Mouse (Mus musculus): ENCODE data around the gene Ubtd1. TPM values are rescaled to one million over a fixed set of nuclear protein-coding genes. Genes with fewer than 3 reads are reported as not detected.

Ubtd1 gene
- total RNA-seq (2021), result 10 to 100 TPM; 14.5 to 15.1 TPM
- long read RNA-seq, experiment 1, transcript Ubtd1-201 (3 exons, 1,529 nt), result major isoform, 15 of 21 reads
- long read RNA-seq, experiment 1, partial matches to known transcripts, result 0 of 21 reads
- long read RNA-seq, experiment 1, other reads (novel, unspliced or antisense), result 6 of 21 reads
- long read RNA-seq, experiment 2, transcript Ubtd1-201 (3 exons, 1,529 nt), result major isoform, 16 of 17 reads
- long read RNA-seq, experiment 2, partial matches to known transcripts, result 0 of 17 reads
- long read RNA-seq, experiment 2, other reads (novel, unspliced or antisense), result 1 of 17 reads

DNA sequence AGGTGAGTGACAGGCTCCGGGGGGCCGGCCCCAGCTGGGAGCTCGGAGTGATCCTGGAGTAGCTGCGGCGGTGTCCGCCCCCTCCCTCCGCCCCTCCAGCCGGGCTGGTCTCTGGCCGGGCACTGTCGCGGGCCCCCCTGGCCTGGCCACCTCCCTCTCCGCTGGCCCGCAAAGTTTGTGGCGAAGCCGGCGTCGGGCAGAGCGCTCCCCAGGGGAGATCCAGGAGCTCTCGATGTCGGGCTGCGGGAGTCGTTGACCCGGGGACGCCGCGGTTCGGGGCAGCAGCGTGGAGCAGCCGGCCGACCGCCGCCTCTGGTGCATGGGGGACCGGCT lies at the start of gene Ubtd1:
Gene Ubtd1 (plus strand): TSS at position 169 of the 333 bp plus-strand sequence.
- H3K4me3 ChIP-seq, result peak within 1 kb of the TSS; percentile 92
- no peak for DNase-seq
- intact Hi-C loops (cut with DNase I), result loop anchor here (2.0 to 5.0 kb wide), 2 partner anchors 45 to 49 kb away; partner anchors contain the start of genes Exosc1 and Zdhhc16
- H3K27ac ChIP-seq, result peak within 1 kb of the TSS; percentile 93
- TF ChIP-seq CTCF (IDR thresholded peaks at IDR 0.05), result no peak

DNA sequence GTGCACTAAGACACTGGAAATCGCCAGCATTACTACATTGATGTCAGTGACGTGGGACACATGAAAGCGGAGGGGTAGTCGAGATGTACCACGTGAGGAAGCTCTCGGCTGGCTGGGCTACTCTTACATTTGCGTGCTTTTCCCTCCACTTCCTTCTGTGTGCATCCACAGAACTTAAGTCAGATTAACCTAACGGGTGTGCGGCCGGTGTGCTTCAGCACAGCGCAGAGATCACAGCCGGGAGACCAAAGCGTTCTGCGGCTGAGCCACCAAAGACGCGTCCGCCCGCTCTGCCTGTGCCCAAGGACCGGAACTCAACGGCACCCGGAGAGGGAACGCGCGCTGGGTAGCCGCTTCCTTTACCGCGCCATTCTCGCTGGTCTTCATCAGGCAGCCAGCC lies 48.9 kb upstream of the Ubtd1 start:
- intact Hi-C loops (cut with DNase I), result loop anchor here (5.0 kb wide), 1 partner anchor 50 kb away; the partner anchor contains the start of genes Mms19 and Ubtd1
- no peak for TF ChIP-seq CTCF (IDR thresholded peaks at IDR 0.05)

DNA sequence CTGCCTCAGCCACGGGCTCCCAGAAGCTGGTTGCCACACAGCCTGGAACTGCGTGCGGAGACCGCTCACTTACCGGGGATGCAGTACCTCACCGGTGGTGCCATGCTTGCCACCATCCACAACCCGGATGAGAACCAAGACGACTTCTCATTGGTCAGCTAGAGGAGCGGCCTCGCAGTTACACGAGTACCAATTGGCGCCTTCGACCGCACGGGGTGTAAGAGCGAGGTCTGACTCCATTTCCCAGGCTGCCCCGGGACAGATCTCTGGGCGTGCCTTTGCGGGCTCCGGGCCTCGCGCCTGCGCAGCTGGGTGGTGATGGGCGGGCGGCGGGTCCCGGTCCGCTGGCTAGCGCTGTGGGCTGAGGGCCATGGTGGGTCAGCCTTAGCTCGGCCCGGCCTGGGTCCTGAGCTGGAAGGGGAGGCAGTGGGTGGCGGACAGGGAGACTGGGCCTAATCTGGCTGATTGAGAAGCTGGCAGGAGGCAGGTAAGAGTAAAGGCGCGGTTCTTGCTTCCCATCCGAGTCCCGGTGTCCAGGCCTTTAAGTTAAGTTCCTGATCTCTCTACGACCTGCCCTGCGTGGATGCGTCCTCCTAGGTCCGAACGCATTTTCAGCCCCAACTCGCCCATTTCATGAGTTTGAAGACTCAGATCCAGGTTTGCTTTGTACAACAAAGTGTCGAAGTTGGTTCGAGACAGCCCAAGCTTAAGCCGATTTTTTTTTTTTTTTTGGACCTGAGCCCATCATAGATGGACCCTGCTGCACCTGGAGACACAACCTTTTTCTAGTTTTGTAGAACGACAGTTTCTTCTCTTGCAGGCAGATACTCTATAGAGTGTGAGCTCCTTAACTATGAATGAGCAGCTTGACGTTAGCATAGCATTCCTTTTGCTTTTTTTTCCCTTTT lies 48.1 kb upstream of the Ubtd1 start, which contains the start of the genes Exosc1 and Zdhhc16:
Gene Exosc1 (minus strand): TSS at position 245 of the 908 bp plus-strand sequence.
Gene Zdhhc16 (plus strand): TSS at position 302 of the 908 bp plus-strand sequence.
- TF ChIP-seq CTCF (IDR thresholded peaks at IDR 0.05), result no peak
- Histone ChIP-seq H3K27ac (peak within 1 kb of the TSS; percentile 79), H3K4me3 (peak within 1 kb of the TSS; percentile 98)
- DNase-seq, result peak; percentile 99
- intact Hi-C loops (cut with DNase I), result loop anchor here (5.0 kb wide), 1 partner anchor 49 kb away; the partner anchor contains the start of genes Mms19 and Ubtd1

More for the DNA sequence above, 48.9 kb upstream of the Ubtd1 start:
- Histone ChIP-seq H3K4me3 (peak overlapping the region; percentile 98), H3K27ac (peak overlapping the region; percentile 78)
- DNase-seq, result no peak

DNA sequence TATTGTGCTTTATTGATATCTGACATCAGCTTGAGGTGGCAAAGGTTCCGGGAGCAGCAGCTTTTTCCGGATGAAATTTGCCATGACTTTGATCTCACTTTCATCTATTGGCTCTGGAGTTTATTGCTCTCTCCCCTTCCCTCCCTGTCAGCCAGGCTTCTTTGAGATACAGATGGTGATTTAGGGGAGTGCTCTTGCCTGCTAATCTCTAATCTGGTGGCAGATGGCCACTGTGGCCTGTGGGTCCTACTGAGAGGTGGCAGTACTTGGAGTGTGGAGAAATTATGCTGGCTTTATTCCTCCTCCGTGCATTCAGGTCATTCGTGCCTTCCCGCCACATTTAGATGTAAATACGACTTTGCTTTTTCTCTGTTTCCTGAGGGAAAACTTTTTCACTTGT lies 47.4 kb upstream of the Ubtd1 start:
- no peak for DNase-seq
- 0 out of 2 replicates have a peak overlapping the region, but pooled peaks have one; percentile 79 for H3K27ac ChIP-seq
- intact Hi-C loops (cut with DNase I), result loop anchor here (5.0 kb wide), 1 partner anchor 48 kb away; the partner anchor contains the start of genes Mms19 and Ubtd1
- TF ChIP-seq CTCF (IDR thresholded peaks at IDR 0.05), result no peak
- peak overlapping the region; percentile 98 for H3K4me3 ChIP-seq

DNA sequence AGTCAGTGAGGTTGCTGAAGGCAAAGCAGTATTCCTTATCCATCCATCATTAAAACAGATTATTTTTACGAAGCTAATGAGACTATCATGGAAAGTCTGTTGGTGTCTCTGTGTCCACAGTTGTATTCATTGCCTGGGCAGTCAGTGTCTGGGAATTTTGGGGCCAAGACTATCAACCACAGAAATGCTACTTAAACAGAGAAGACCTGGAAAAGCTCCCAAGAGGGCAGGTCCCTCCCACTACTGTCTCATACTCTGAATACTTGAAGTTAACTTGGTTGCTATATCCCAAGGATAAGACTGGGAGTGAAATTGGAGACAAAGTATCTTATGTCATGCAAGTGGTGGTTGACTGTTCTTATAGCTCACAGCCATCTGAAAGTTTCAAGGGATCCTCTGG lies 45.6 kb upstream of the Ubtd1 start:
- TF ChIP-seq CTCF (IDR thresholded peaks at IDR 0.05), result no peak
- no peak for DNase-seq
- H3K27ac ChIP-seq, result no peak overlapping the region
- H3K4me3 ChIP-seq, result no peak overlapping the region
- intact Hi-C loops (cut with DNase I), result no loop called here

DNA sequence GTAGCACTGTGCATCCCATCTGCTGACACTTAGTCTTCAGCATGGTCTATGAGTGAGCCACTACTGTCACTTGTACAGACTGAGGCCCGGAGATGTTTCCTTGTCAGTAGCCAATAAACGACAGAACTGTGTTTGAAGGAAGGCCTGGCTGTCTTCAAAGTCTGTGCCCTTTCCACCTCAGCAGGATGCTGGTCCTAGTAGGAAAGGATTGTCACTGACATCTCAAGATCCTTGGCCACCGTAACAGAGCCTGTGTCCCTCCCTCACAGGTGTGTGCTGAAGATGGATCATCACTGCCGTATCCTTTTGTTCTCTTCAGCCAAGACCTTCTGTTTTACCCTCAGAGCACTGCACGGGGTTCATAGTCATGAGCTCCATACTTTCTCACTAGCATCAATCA lies 43.0 kb upstream of the Ubtd1 start:
- no peak overlapping the region for H3K4me3 ChIP-seq
- DNase-seq, result no peak
- intact Hi-C loops (cut with DNase I), result no loop called here
- no peak overlapping the region for H3K27ac ChIP-seq
- TF ChIP-seq CTCF (IDR thresholded peaks at IDR 0.05), result no peak

DNA sequence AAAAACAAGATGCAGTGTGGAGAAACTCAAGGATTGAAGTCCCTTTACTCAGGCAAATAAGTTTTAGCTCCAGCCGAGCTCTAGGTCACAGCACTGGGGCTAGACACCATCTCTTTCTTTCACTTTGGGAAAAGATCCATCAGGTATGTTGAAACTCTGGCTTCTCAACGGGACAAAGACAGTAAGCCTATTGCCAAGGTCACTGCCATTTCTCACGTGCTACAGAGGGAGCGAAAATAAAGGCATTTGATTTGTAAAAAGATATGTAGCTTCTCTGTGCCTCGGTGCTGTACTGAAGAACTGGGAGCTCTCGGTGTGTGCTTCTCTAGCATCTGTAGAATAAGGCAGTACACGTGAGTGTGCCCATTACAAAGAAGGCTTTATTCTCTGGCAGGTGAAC lies 37.7 kb upstream of the Ubtd1 start:
- intact Hi-C loops (cut with DNase I), result no loop called here
- TF ChIP-seq CTCF (IDR thresholded peaks at IDR 0.05), result no peak
- no peak overlapping the region for H3K4me3 ChIP-seq
- DNase-seq, result no peak
- H3K27ac ChIP-seq, result no peak overlapping the region

DNA sequence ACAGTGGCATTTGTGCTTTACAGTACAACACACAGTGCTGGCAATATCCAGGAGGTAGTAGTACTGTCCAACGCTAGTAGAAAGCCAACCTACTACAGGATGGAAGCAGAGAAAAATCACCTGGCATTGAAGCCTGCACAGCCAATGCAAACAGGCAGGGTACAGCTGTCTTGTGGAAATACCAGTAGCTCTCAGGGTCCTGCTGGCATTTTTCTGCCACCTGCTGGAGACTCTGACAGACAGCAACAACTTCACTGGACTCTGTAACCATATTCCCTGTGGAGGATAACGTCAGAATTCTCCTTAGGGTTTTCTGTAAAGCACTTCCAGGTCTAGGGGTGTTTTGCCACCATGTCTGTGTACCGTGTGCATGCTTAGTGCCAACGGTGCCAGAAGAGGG lies 29.3 kb upstream of the Ubtd1 start:
- no peak for DNase-seq
- intact Hi-C loops (cut with DNase I), result no loop called here
- TF ChIP-seq CTCF (IDR thresholded peaks at IDR 0.05), result peak; percentile 38; the same call in 1 of the 2 replicates
- Histone ChIP-seq H3K4me3 (no peak overlapping the region), H3K27ac (no peak overlapping the region)

DNA sequence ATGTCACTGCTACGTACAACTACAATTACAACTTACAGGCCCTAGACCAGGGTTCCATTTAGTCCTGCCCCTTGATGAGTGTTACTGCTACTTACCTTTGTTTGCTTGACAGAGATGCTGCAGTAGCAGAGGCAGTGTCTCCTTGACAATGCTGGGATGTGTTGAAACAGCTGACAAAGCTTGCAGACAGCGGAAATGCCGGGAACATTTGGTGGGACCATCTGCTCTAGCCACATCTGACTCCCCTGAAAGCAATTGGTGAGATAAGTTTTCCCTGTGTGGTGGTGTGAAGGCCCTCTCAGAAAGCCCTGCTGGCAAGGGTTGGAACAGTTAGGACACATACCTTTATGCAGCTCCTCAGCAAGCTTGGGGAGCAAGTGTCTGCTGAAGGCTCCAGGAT lies 28.0 kb upstream of the Ubtd1 start:
- DNase-seq, result no peak
- intact Hi-C loops (cut with DNase I), result no loop called here
- no peak for TF ChIP-seq CTCF (IDR thresholded peaks at IDR 0.05)
- H3K27ac ChIP-seq, result no peak overlapping the region
- H3K4me3 ChIP-seq, result no peak overlapping the region

DNA sequence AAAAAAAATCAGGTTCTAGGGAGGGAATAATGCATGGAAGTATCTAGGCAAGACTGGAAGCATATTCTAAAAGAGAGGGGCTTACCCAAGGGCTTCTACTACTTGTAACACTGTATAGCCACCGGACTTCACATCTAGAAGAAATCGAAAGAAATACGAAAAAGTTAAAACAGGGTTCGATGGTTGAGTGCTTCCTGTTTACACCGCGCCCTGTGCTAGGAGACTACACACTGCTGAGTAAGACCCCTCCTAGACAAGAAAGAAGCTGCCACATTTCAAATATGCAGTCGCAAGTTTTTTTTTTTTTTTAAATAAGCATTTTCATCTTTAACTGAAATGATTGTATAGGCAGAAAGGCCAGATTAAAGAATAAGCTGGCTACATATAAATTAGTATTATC lies 11.9 kb upstream of the Ubtd1 start:
- intact Hi-C loops (cut with DNase I), result no loop called here
- no peak overlapping the region for H3K27ac ChIP-seq
- TF ChIP-seq CTCF (IDR thresholded peaks at IDR 0.05), result no peak
- no peak overlapping the region for H3K4me3 ChIP-seq
- no peak for DNase-seq

DNA sequence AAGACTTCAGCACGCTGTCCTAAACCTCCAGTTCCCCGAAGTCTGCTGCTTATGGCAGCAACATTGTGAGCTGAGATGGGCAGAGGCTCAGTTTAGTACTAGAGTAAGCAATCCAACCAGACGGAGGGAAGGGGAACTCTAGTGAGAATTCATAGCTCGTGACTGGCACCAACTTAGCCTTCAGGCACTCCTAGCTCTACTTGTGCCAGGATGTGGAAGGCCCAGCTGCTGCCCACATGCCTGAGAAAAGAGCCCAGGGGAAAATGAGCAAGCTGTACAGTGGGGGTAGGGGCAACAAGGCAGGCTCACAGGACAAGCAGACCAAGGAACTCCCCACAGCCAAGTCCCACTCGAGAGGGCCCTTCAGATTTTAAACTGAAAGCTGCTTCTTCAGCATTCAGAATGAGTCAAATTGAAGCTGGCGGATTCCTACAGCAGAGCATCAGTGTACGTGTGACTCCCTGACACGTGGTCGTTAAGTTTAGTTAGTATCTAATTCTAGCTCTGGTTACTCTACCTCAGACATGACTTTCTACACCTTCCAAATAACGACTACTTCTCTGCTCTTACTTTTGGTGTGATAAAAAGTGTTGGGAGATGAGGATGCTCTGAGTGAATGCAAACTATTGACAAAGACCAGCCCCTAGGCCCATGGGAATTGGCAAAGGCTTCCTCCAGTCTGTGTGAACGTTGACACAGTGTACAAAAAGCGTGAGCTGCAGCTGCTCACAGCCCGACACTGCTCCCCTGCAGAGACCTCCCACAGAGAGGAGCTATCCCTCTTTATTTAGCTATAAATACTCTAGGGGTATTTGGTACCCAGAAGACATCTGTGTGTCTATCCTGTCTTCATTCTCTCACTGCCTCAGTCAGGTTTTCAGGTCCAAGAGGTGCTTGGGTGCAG lies 7.4 kb upstream of the Ubtd1 start:
- Histone ChIP-seq H3K4me3 (peak overlapping the region; percentile 37), H3K27ac (peak overlapping the region; percentile 70)
- TF ChIP-seq CTCF (IDR thresholded peaks at IDR 0.05), result no peak
- DNase-seq, result peak; percentile 40
- intact Hi-C loops (cut with DNase I), result no loop called here

DNA sequence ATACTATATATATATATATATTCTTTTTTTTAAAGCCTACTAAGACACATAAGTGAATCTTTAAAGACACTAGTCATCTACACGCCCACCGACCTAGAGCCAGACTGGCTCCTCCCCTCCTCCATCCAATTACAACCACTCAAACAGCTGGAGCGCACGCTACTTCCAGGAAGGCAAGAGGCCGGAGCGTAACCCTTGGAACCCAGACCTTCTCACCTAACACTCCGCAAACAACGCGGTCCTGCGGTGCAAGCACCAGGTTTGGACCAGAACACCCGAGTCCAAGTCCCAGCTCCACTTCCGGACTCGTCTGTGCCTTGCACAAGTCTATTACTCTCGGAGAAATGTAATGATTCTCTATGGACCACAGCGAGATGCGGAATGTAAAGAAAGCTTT lies 1.1 kb upstream of the Ubtd1 start:
- no peak for TF ChIP-seq CTCF (IDR thresholded peaks at IDR 0.05)
- DNase-seq, result no peak
- intact Hi-C loops (cut with DNase I), result loop anchor here (2.0 to 5.0 kb wide), 2 partner anchors 46 to 48 kb away; partner anchors contain the start of genes Exosc1 and Zdhhc16

More for the DNA sequence above, 1.1 kb upstream of the Ubtd1 start:
- H3K27ac ChIP-seq, result peak overlapping the region; percentile 93
- H3K4me3 ChIP-seq, result peak overlapping the region; percentile 92
